Mouse (Mus musculus) heart, adult 2 months (tissue): ENCODE measurements at regions not wholly inside any gene's neighbourhood (a gene's known extent, or its start where the extent isn't known, plus 50 kb on each side); places are given as distances from the start of the nearest gene placed in this dataset.

Experiments used
- DNase-seq, 2 experiments: peaks; one replicate each; pipeline ENCODE4 v3.0.0; 2021
- H3K27ac ChIP-seq: fragments of 200-600 bp; 2 replicates; pipeline ENCODE4 v1.8.1; 2022
- H3K27me3 ChIP-seq: fragments of 200-500 bp; 2 replicates; pipeline ENCODE4 v1.6.1; 2012; ENCODE audit warnings: mild to moderate bottlenecking, low read length, inconsistent platforms, mixed read lengths; ENCODE audit not compliant: control insufficient read depth, insufficient read depth
- H3K36me3 ChIP-seq: fragments of 200-500 bp; 2 replicates; pipeline ENCODE4 v1.6.1; 2012; ENCODE audit warnings: low read length, inconsistent platforms; ENCODE audit not compliant: control insufficient read depth, insufficient read depth
- H3K4me1 ChIP-seq: fragments of 200-500 bp; 2 replicates; pipeline ENCODE4 v1.6.1; 2011; ENCODE audit warnings: low read length; ENCODE audit not compliant: control insufficient read depth, insufficient read depth
- H3K4me3 ChIP-seq: fragments of 200-600 bp; 2 replicates; pipeline ENCODE4 v1.8.1; 2022
- H3K79me2 ChIP-seq: fragments of 200-500 bp; replicated peaks from 2 replicates; pipeline ENCODE4 v1.6.1; 2012; ENCODE audit warnings: mild to moderate bottlenecking, inconsistent platforms, low read length, moderate library complexity, mixed read lengths; ENCODE audit not compliant: control insufficient read depth, insufficient read depth
- H3K9ac ChIP-seq: fragments of 200-500 bp; 2 replicates; pipeline ENCODE4 v1.6.1; 2012; ENCODE audit warnings: low read depth, mild to moderate bottlenecking, control low read depth, inconsistent platforms, low read length, mixed read lengths
- CTCF ChIP-seq: fragments of 200-600 bp; IDR thresholded peaks from 2 replicates; pipeline ENCODE4 v1.8.1; 2022; ENCODE audit warnings: antibody characterized with exemption, mild to moderate bottlenecking, moderate library complexity
- EP300 ChIP-seq: fragments of 200-500 bp; IDR thresholded peaks from 2 replicates; pipeline ENCODE4 v1.6.1; 2011; ENCODE audit warnings: low read depth, low read length, control low read depth; ENCODE audit not compliant: insufficient read depth
- POLR2A ChIP-seq: fragments of 200-500 bp; IDR thresholded peaks from 2 replicates; pipeline ENCODE4 v1.6.1; 2011; ENCODE audit warnings: mild to moderate bottlenecking, low read depth, low read length, control low read depth; ENCODE audit not compliant: insufficient read depth
- WGBS: fragments of 180-500 bp; shearing (Covaris S2); methylation state at CpG from one replicate; pipeline ENCODE4 v1.1.7; 2018; 5-methylcytosine and 5-hydroxymethylcytosine counted together
- intact Hi-C: fragments of 180-260 bp; cut with DNase I; formaldehyde crosslinking; loops from one replicate; pipeline ENCODE4 v1.15.1; 2025

GRCm38 (mm10) chr7:37908618-37909130 lies 114.7 kb downstream of the Uri1 start:
- Histone ChIP-seq H3K9ac (no peak overlapping the region), H3K4me3 (no peak overlapping the region), H3K4me1 (no peaks in the 10 kb centered on the region), H3K27ac (no peak overlapping the region), H3K36me3 (no peaks in the 10 kb centered on the region), H3K27me3 (no peaks in the 10 kb centered on the region), H3K79me2 (no peaks in the 10 kb centered on the region)
- TF ChIP-seq EP300, result no peak
- no peak for TF ChIP-seq POLR2A
- no peak for TF ChIP-seq CTCF
- no peak for DNase-seq
- intact Hi-C loops, result no loop called here
- 80% methylated on average over 5 of the region's 5 CpGs for WGBS

- Histone ChIP-seq H3K4me1 (no peaks in the 10 kb centered on the region), H3K9ac (no peak overlapping the region), H3K27me3 (no peaks in the 10 kb centered on the region), H3K36me3 (no peaks in the 10 kb centered on the region), H3K79me2 (no peaks in the 10 kb centered on the region), H3K4me3 (no peak overlapping the region), H3K27ac (no peak overlapping the region)
- TF ChIP-seq EP300 (no peak), POLR2A (no peak), CTCF (peak; percentile 64)
- 82% methylated on average over 6 of the region's 6 CpGs for WGBS
- no peak for DNase-seq
- intact Hi-C loops, result no loop called here
These were observed 120.4 kb upstream of the Zfp536 start for GRCm38 (mm10) chr7:37893885-37894284.

GRCm38 (mm10) chr7:37874382-37874781 lies 100.9 kb upstream of the Zfp536 start:
- WGBS, result 69% methylated on average over 12 of the region's 12 CpGs
- intact Hi-C loops, result no loop called here

GRCm38 (mm10) chr7:37870956-37871355 lies 97.5 kb upstream of the Zfp536 start:
- intact Hi-C loops, result no loop called here
- Histone ChIP-seq H3K27ac (no peak overlapping the region), H3K4me3 (no peak overlapping the region), H3K27me3 (no peaks in the 10 kb centered on the region; the same call in 1 of the 2 replicates), H3K4me1 (no peaks in the 10 kb centered on the region), H3K79me2 (no peaks in the 10 kb centered on the region), H3K9ac (no peak overlapping the region), H3K36me3 (no peaks in the 10 kb centered on the region)
- no peak for TF ChIP-seq EP300
- TF ChIP-seq CTCF, result no peak
- TF ChIP-seq POLR2A, result no peak
- 89% methylated on average over 5 of the region's 5 CpGs for WGBS
- DNase-seq, result no peak

More at GRCm38 (mm10) chr7:37874382-37874781, 100.9 kb upstream of the Zfp536 start:
- no peak for DNase-seq
- Histone ChIP-seq H3K4me3 (no peak overlapping the region), H3K27ac (no peak overlapping the region), H3K9ac (no peak overlapping the region), H3K27me3 (no peaks in the 10 kb centered on the region; the same call in 1 of the 2 replicates), H3K4me1 (no peaks in the 10 kb centered on the region), H3K79me2 (no peaks in the 10 kb centered on the region), H3K36me3 (no peaks in the 10 kb centered on the region)
- TF ChIP-seq CTCF (no peak), POLR2A (no peak), EP300 (no peak)

GRCm38 (mm10) chr7:37866468-37866867 lies 93.0 kb upstream of the Zfp536 start:
- no peaks in the 10 kb centered on the region for H3K4me1 ChIP-seq
- no peak for TF ChIP-seq POLR2A
- TF ChIP-seq EP300, result no peak
- no peak for TF ChIP-seq CTCF
- H3K9ac ChIP-seq, result no peak overlapping the region
- no peaks in the 10 kb centered on the region for H3K27me3 ChIP-seq
- H3K27ac ChIP-seq, result no peak overlapping the region
- DNase-seq, result no peak
- H3K79me2 ChIP-seq, result no peaks in the 10 kb centered on the region
- no peak overlapping the region for H3K4me3 ChIP-seq
- intact Hi-C loops, result no loop called here
- no peaks in the 10 kb centered on the region for H3K36me3 ChIP-seq
- WGBS, result 63% methylated on average over 1 of the region's 1 CpGs

GRCm38 (mm10) chr7:37851471-37851870 lies 78.0 kb upstream of the Zfp536 start:
- H3K36me3 ChIP-seq, result no peaks in the 10 kb centered on the region
- 74% methylated on average over 5 of the region's 5 CpGs for WGBS
- no peaks in the 10 kb centered on the region for H3K27me3 ChIP-seq
- H3K79me2 ChIP-seq, result no peaks in the 10 kb centered on the region
- H3K9ac ChIP-seq, result no peak overlapping the region
- no peak overlapping the region for H3K27ac ChIP-seq
- no peak overlapping the region for H3K4me3 ChIP-seq
- TF ChIP-seq POLR2A, result no peak
- TF ChIP-seq EP300, result no peak
- no peak for TF ChIP-seq CTCF
- intact Hi-C loops, result no loop called here
- no peaks in the 10 kb centered on the region for H3K4me1 ChIP-seq
- DNase-seq, result no peak

- no peak overlapping the region for H3K27ac ChIP-seq
- no peak overlapping the region for H3K9ac ChIP-seq
- WGBS, result 57% methylated on average over 1 of the region's 1 CpGs
- no peaks in the 10 kb centered on the region for H3K4me1 ChIP-seq
- no peak overlapping the region for H3K4me3 ChIP-seq
- no peaks in the 10 kb centered on the region for H3K79me2 ChIP-seq
- H3K36me3 ChIP-seq, result no peaks in the 10 kb centered on the region
- no peak for DNase-seq
- H3K27me3 ChIP-seq, result no peaks in the 10 kb centered on the region
- intact Hi-C loops, result no loop called here
- no peak for TF ChIP-seq EP300
- no peak for TF ChIP-seq CTCF
- no peak for TF ChIP-seq POLR2A
These were observed 71.8 kb upstream of the Zfp536 start for GRCm38 (mm10) chr7:37845201-37845600.
